In genomic region chr9:114527992-114528679, GRCm38 (mm10) we compare ENCODE assay signal across 8 mouse cellular contexts. TPM values are rescaled to one million over a fixed set of nuclear protein-coding genes. Genes with fewer than 3 reads are reported as not detected.
DNase-seq lines count a peak whose midpoint lies in the region; ATAC-seq and TF ChIP-seq lines count a peak whose summit lies in the region.

No protein-coding gene starts in this region.

- H3K27ac ChIP-seq in ES-Bruce4 (ENCODE audit: insufficient read depth, low read length) = peak overlapping the region; percentile 97
- peak overlapping the region; percentile 22 for H3K27ac ChIP-seq in heart, embryonic 13.5 days (replicated peaks)
- H3K27ac ChIP-seq in neural tube, embryonic 11.5 days (ENCODE audit: low read depth, low read length) = no peak overlapping the region; the same call in 1 of the 2 replicates

- no peaks in the 10 kb centered on the region for H3K9me3 ChIP-seq in ES-Bruce4 (replicated peaks; ENCODE audit: control insufficient read depth, insufficient read depth, low read length, poor library complexity, severe bottlenecking)
- no peaks in the 10 kb centered on the region for H3K9me3 ChIP-seq in heart, embryonic 13.5 days
- no peaks in the 10 kb centered on the region for H3K9me3 ChIP-seq in neural tube, embryonic 11.5 days (ENCODE audit: control insufficient read depth, low read length)

- DNase-seq in brain, embryonic 14.5 days (ENCODE audit: low read depth) = peak; percentile 57
- peak; percentile 52 for DNase-seq in kidney, postnatal 14 days
- peak; percentile 72 for DNase-seq in neural tube, embryonic 11.5 days (ENCODE audit: low spot score)
- no peak for DNase-seq in frontal cortex, postnatal 14 days (ENCODE audit: low spot score in 2 of 2)
- DNase-seq in frontal cortex, postnatal 36 days (ENCODE audit: low spot score in 2 of 2) = no peak
- DNase-seq in right cerebral cortex, postnatal 25 days = no peak

- ATAC-seq in heart, embryonic 13.5 days (ENCODE audit: extremely low read depth, insufficient number of reproducible peaks, low FRiP score, low TSS enrichment) = peak; percentile 6; the same call in 1 of the 2 replicates
- no peak for ATAC-seq in neural tube, embryonic 11.5 days (ENCODE audit: insufficient read depth, low FRiP score, low TSS enrichment)

- peak overlapping the region; percentile 44 for H3K9ac ChIP-seq in ES-Bruce4 (ENCODE audit: low read depth, poor library complexity, severe bottlenecking)
- no peak overlapping the region for H3K9ac ChIP-seq in heart, embryonic 13.5 days
- H3K9ac ChIP-seq in neural tube, embryonic 11.5 days (ENCODE audit: low read length) = no peak overlapping the region

- no peaks in the 10 kb centered on the region for H3K27me3 ChIP-seq in ES-Bruce4 (ENCODE audit: control insufficient read depth, insufficient read depth, low read length, poor library complexity, severe bottlenecking)
- no peaks in the 10 kb centered on the region for H3K27me3 ChIP-seq in heart, embryonic 13.5 days (replicated peaks)
- H3K27me3 ChIP-seq in neural tube, embryonic 11.5 days (ENCODE audit: control insufficient read depth, insufficient read depth, low read length) = no peaks in the 10 kb centered on the region

- peak; percentile 97 for TF ChIP-seq EP300 in ES-Bruce4 (IDR thresholded peaks at IDR 0.05; ENCODE audit: insufficient read depth, low read depth, low read length)

- TF ChIP-seq POLR2A in ES-Bruce4 (IDR thresholded peaks at IDR 0.05; ENCODE audit: insufficient read depth, low read length) = no peak
- TF ChIP-seq POLR2A in brain, embryonic 14.5 days (IDR thresholded peaks at IDR 0.05; ENCODE audit: borderline replicate concordance, extremely low read depth, insufficient read depth, insufficient read length, poor library complexity, severe bottlenecking) = no peak

- peaks cover 3% of the 10 kb centered on the region for H3K4me1 ChIP-seq in ES-Bruce4 (ENCODE audit: control insufficient read depth, insufficient read depth, low read length)
- peaks cover 33% of the 10 kb centered on the region for H3K4me1 ChIP-seq in heart, embryonic 13.5 days
- peaks cover 39% of the 10 kb centered on the region for H3K4me1 ChIP-seq in neural tube, embryonic 11.5 days (ENCODE audit: control insufficient read depth, insufficient read depth, low read length)

- TF ChIP-seq CTCF in ES-Bruce4 (IDR thresholded peaks at IDR 0.05; ENCODE audit: low read depth, low read length) = no peak
- no peak for TF ChIP-seq CTCF in brain, embryonic 14.5 days (IDR thresholded peaks at IDR 0.05; ENCODE audit: borderline replicate concordance, extremely low read depth, insufficient read depth, insufficient read length)

- WGBS in heart, embryonic 13.5 days = 15% methylated on average over 17 of the region's 17 CpGs
- 10% methylated on average over 17 of the region's 17 CpGs for WGBS in neural tube, embryonic 11.5 days

- H3K36me3 ChIP-seq in ES-Bruce4 (ENCODE audit: control insufficient read depth, insufficient read depth, low read length, poor library complexity, severe bottlenecking) = peaks cover 11% of the 10 kb centered on the region
- H3K36me3 ChIP-seq in heart, embryonic 13.5 days = no peaks in the 10 kb centered on the region
- no peaks in the 10 kb centered on the region for H3K36me3 ChIP-seq in neural tube, embryonic 11.5 days (ENCODE audit: control insufficient read depth, insufficient read depth, low read length)

- peak overlapping the region; percentile 52 for H3K4me3 ChIP-seq in ES-Bruce4 (ENCODE audit: low read depth, low read length)
- H3K4me3 ChIP-seq in heart, embryonic 13.5 days = no peak overlapping the region
- H3K4me3 ChIP-seq in neural tube, embryonic 11.5 days (ENCODE audit: low read depth, low read length) = no peak overlapping the region

- H3K4me2 ChIP-seq in heart, embryonic 13.5 days = peak overlapping the region; percentile 66
- peak overlapping the region; percentile 24 for H3K4me2 ChIP-seq in neural tube, embryonic 11.5 days (ENCODE audit: low read depth)

RNA-seq across cellular contexts. Expression of gene C130032M10Rik, which starts 12.6 kb away (rescaled TPM):
- not detected in 2 replicates for polyA plus RNA-seq in ES-Bruce4 (2011; ENCODE audit: insufficient read depth, insufficient read length, low read depth, missing spikeins)
- not detected in 2 replicates for polyA plus RNA-seq in brain, embryonic 14.5 days (2012; rRNA removed)
- polyA plus RNA-seq in heart, embryonic 13.5 days (2015; fragmentation: Nextera tagmentation; extraction: Ambion mirVana) = 0.89 and 1.0 TPM in 2 replicates
- polyA plus RNA-seq in neural tube, embryonic 11.5 days (2014; fragmentation: Nextera tagmentation; extraction: Ambion mirVana) = not detected in 2 replicates

RNA-seq across cellular contexts. Expression of gene Ccr4, which starts 23.4 kb away (rescaled TPM):
- polyA plus RNA-seq in ES-Bruce4 (2011; ENCODE audit: insufficient read depth, insufficient read length, low read depth, missing spikeins) = 0.57 and 1.4 TPM in 2 replicates
- 0.05 TPM in 1 of 2 replicates, not detected in the other for polyA plus RNA-seq in brain, embryonic 14.5 days (2012; rRNA removed)
- not detected in 2 replicates for polyA plus RNA-seq in heart, embryonic 13.5 days (2015; fragmentation: Nextera tagmentation; extraction: Ambion mirVana)
- polyA plus RNA-seq in neural tube, embryonic 11.5 days (2014; fragmentation: Nextera tagmentation; extraction: Ambion mirVana) = 0.08 TPM in 1 of 2 replicates, not detected in the other

RNA-seq across cellular contexts. Expression of gene Trim71, which starts 36.0 kb away (rescaled TPM):
- polyA plus RNA-seq in ES-Bruce4 (2011; ENCODE audit: insufficient read depth, insufficient read length, low read depth, missing spikeins) = 120 and 122 TPM in 2 replicates
- polyA plus RNA-seq in brain, embryonic 14.5 days (2012; rRNA removed) = 0.13 and 0.31 TPM in 2 replicates
- polyA plus RNA-seq in heart, embryonic 13.5 days (2015; fragmentation: Nextera tagmentation; extraction: Ambion mirVana) = 0.17 and 0.20 TPM in 2 replicates
- polyA plus RNA-seq in neural tube, embryonic 11.5 days (2014; fragmentation: Nextera tagmentation; extraction: Ambion mirVana) = 2.1 and 2.2 TPM in 2 replicates

Comparison
In these comparisons a context has a peak if more than half of its experiments do, and no peak if none do; other contexts are left out.
1. DNase-seq: peak in brain, embryonic 14.5 days (single experiment), kidney, postnatal 14 days (single experiment) and neural tube, embryonic 11.5 days (single experiment); none in frontal cortex, postnatal 14 days (0 of 2), frontal cortex, postnatal 36 days (0 of 2) and right cerebral cortex, postnatal 25 days (single experiment).
2. RNA of gene Trim71, which starts 36.0 kb away (polyA plus RNA-seq): 120 to 122 TPM in ES-Bruce4; 2.1 to 2.2 TPM in neural tube, embryonic 11.5 days, 0.13 to 0.31 TPM in brain, embryonic 14.5 days and 0.17 to 0.20 TPM in heart, embryonic 13.5 days; every median in the first group is over 10 times any median in the second.